Mouse (Mus musculus): ENCODE data around the gene Golga2. TPM values are rescaled to one million over a fixed set of nuclear protein-coding genes. Genes with fewer than 3 reads are reported as not detected.
"Not testable (repeated sequence)": the region's sequence is repeated elsewhere in the genome, so short reads cannot be mapped to it uniquely, and the experiment has no call there.

The Golga2 gene
- polyA plus RNA-seq, 2 experiments: 7.6 to 13.0 TPM

GRCm38 (mm10) chr2:32288371-32288931 is 1.3 kb downstream of the Golga2 start:
- Histone ChIP-seq H3K4me2 (ENCODE audit: low read depth) (peak overlapping the region; percentile 97), H3K27ac (peak overlapping the region; percentile 57), H3K9me3 (ENCODE audit: control insufficient read depth, low read length) (no peaks in the 10 kb centered on the region), H3K4me1 (replicated peaks; ENCODE audit: control insufficient read depth in 2 of 2, insufficient read depth in 2 of 2, low read length in 1 of 2) (peaks cover 6 to 13% of the 10 kb centered on the region in 2 experiments), H3K36me3 (replicated peaks; ENCODE audit: control insufficient read depth, insufficient read depth, low read depth) (no peaks in the 10 kb centered on the region), H3K9ac (replicated peaks) (peak overlapping the region; percentile 84), H3K4me3 (ENCODE audit: insufficient read depth in 1 of 2, low read depth in 2 of 2, low read length in 2 of 2) (peak overlapping the region; percentile 84), H3K27me3 (ENCODE audit: control insufficient read depth, insufficient read depth, low read length) (no peaks in the 10 kb centered on the region)
- DNase-seq (ENCODE audit: low read depth in 3 of 3, low spot score in 3 of 3): peak in 2 of 3 experiments; percentile 22 to 50
- peak; percentile 58 for ATAC-seq (ENCODE audit: insufficient read depth)
- WGBS (ENCODE audit: insufficient replicate concordance): 2% methylated on average over 29 of the region's 29 CpGs
- TF ChIP-seq EP300 (IDR thresholded peaks at IDR 0.05; ENCODE audit: low read depth) (no peak), CTCF (IDR thresholded peaks at IDR 0.05; ENCODE audit: low read depth) (no peak)

DNA sequence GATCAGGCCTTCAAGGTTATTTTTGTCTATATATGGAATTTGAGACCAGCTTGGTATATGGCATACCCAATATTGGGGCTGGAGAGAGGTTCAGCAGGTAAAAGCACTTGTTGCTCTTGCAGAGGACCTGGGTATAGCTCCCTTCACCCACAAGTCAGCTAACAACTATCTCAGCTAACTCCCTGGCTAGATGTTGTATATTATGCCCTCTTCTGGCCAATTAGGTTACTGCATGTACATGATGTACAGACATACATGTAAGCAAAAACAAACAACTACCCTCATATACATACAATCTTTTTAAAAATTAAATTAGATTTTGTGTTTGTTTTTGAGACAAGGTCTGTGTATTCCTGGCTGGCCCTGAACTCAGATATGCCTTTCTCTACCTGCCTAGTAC is 2.4 kb downstream of the Golga2 start:
- Histone ChIP-seq H3K4me3 (ENCODE audit: insufficient read depth in 1 of 2, low read depth in 2 of 2, low read length in 2 of 2) (peak overlapping the region; percentile 84; a peak in 3 of 4 replicates), H3K4me2 (ENCODE audit: low read depth) (peak overlapping the region; percentile 97), H3K4me1 (replicated peaks; ENCODE audit: control insufficient read depth in 2 of 2, insufficient read depth in 2 of 2, low read length in 1 of 2) (peaks cover 6 to 13% of the 10 kb centered on the region in 2 experiments), H3K27ac (no peak overlapping the region), H3K27me3 (ENCODE audit: control insufficient read depth, insufficient read depth, low read length) (no peaks in the 10 kb centered on the region), H3K36me3 (replicated peaks; ENCODE audit: control insufficient read depth, insufficient read depth, low read depth) (no peaks in the 10 kb centered on the region), H3K9ac (replicated peaks) (no peak overlapping the region), H3K9me3 (ENCODE audit: control insufficient read depth, low read length) (no peaks in the 10 kb centered on the region)
- DNase-seq (ENCODE audit: low read depth in 3 of 3, low spot score in 3 of 3) (peak; percentile 58 to 62 (median 60)), ATAC-seq (ENCODE audit: insufficient read depth) (no peak)
- no peak for TF ChIP-seq EP300 (IDR thresholded peaks at IDR 0.05; ENCODE audit: low read depth)
- peak; percentile 73 for TF ChIP-seq CTCF (IDR thresholded peaks at IDR 0.05; ENCODE audit: low read depth)

GRCm38 (mm10) chr2:32294348-32294747 is 7.2 kb downstream of the Golga2 start:
- H3K4me1 ChIP-seq (replicated peaks; ENCODE audit: control insufficient read depth in 2 of 2, insufficient read depth in 2 of 2, low read length in 1 of 2): peaks cover under 1 to 2% of the 10 kb centered on the region in 2 experiments
- H3K9ac ChIP-seq (replicated peaks): no peak overlapping the region
- no peak for DNase-seq (ENCODE audit: low read depth in 3 of 3, low spot score in 3 of 3)
- ATAC-seq (ENCODE audit: insufficient read depth): no peak
- TF ChIP-seq CTCF (IDR thresholded peaks at IDR 0.05; ENCODE audit: low read depth) (no peak), EP300 (IDR thresholded peaks at IDR 0.05; ENCODE audit: low read depth) (no peak)
- no peaks in the 10 kb centered on the region for H3K27me3 ChIP-seq (ENCODE audit: control insufficient read depth, insufficient read depth, low read length)
- 87% methylated on average over 8 of the region's 8 CpGs for WGBS (ENCODE audit: insufficient replicate concordance)
- H3K27ac ChIP-seq: no peak overlapping the region
- H3K4me3 ChIP-seq (ENCODE audit: insufficient read depth in 1 of 2, low read depth in 2 of 2, low read length in 2 of 2): no peak overlapping the region
- H3K4me2 ChIP-seq (ENCODE audit: low read depth): no peak overlapping the region
- peaks cover 15% of the 10 kb centered on the region for H3K36me3 ChIP-seq (replicated peaks; ENCODE audit: control insufficient read depth, insufficient read depth, low read depth)
- H3K9me3 ChIP-seq (ENCODE audit: control insufficient read depth, low read length): no peaks in the 10 kb centered on the region

DNA sequence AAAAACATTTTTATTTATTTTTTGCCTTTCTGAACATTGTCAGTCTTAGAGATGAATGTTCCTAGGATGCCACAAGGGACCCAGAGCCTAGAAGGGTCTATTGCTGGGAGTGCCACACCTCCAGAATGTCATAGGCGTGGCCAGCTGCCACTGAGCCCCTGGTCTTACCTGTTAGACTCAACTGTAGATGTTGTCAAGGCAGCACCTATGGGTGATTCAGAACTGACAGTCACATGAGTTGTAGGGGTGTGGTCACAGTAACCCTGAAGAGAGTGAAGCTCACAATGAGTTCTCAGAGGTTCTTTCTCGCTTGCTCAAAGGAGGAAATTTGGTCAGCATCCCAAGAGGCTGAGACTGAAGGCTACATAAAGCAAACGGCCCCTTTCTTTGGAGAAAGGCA is 8.1 kb downstream of the Golga2 start:
- Histone ChIP-seq H3K4me1 (replicated peaks; ENCODE audit: control insufficient read depth in 2 of 2, insufficient read depth in 2 of 2, low read length in 1 of 2) (no peaks in the 10 kb centered on the region), H3K9me3 (ENCODE audit: control insufficient read depth, low read length) (no peaks in the 10 kb centered on the region), H3K27me3 (ENCODE audit: control insufficient read depth, insufficient read depth, low read length) (no peaks in the 10 kb centered on the region), H3K36me3 (replicated peaks; ENCODE audit: control insufficient read depth, insufficient read depth, low read depth) (peaks cover 18% of the 10 kb centered on the region), H3K27ac (no peak overlapping the region), H3K4me3 (ENCODE audit: insufficient read depth in 1 of 2, low read depth in 2 of 2, low read length in 2 of 2) (no peak overlapping the region), H3K9ac (replicated peaks) (no peak overlapping the region), H3K4me2 (ENCODE audit: low read depth) (no peak overlapping the region)
- 68% methylated on average over 3 of the region's 3 CpGs for WGBS (ENCODE audit: insufficient replicate concordance)
- ATAC-seq (ENCODE audit: insufficient read depth): no peak
- no peak for DNase-seq (ENCODE audit: low read depth in 3 of 3, low spot score in 3 of 3)
- TF ChIP-seq EP300 (IDR thresholded peaks at IDR 0.05; ENCODE audit: low read depth) (no peak), CTCF (IDR thresholded peaks at IDR 0.05; ENCODE audit: low read depth) (no peak)

GRCm38 (mm10) chr2:32295842-32296241 is 8.7 kb downstream of the Golga2 start:
- H3K36me3 ChIP-seq (replicated peaks; ENCODE audit: control insufficient read depth, insufficient read depth, low read depth): peaks cover 18% of the 10 kb centered on the region
- not testable (repeated sequence) for ATAC-seq (ENCODE audit: insufficient read depth)
- WGBS (ENCODE audit: insufficient replicate concordance): 92% methylated on average over 2 of the region's 2 CpGs

More at GRCm38 (mm10) chr2:32295842-32296241, 8.7 kb downstream of the Golga2 start:
- H3K27me3 ChIP-seq (ENCODE audit: control insufficient read depth, insufficient read depth, low read length); H3K9ac ChIP-seq (replicated peaks); H3K4me2 ChIP-seq (ENCODE audit: low read depth); H3K4me1 ChIP-seq (replicated peaks; ENCODE audit: control insufficient read depth in 2 of 2, insufficient read depth in 2 of 2, low read length in 1 of 2); H3K4me3 ChIP-seq (ENCODE audit: insufficient read depth in 1 of 2, low read depth in 2 of 2, low read length in 2 of 2); H3K27ac ChIP-seq; DNase-seq (ENCODE audit: low read depth in 3 of 3, low spot score in 3 of 3); H3K9me3 ChIP-seq (ENCODE audit: control insufficient read depth, low read length): not testable (repeated sequence)

Data from liver, embryonic 14.5 days (tissue).